Mouse (Mus musculus) adrenal gland, adult (tissue): Measurements from ENCODE around the gene Adamts13.
A peak's percentile ranks its signal among the peaks of the same experiment; 100 is the strongest.

Source experiments
- DNase-seq, 2 experiments: peaks; one replicate each; pipeline ENCODE4 v3.0.0; 2022 to 2023; ENCODE audit warnings: low spot score in 1 of 2; ENCODE audit not compliant: inconsistent age in 2 of 2

The Adamts13 gene

DNA sequence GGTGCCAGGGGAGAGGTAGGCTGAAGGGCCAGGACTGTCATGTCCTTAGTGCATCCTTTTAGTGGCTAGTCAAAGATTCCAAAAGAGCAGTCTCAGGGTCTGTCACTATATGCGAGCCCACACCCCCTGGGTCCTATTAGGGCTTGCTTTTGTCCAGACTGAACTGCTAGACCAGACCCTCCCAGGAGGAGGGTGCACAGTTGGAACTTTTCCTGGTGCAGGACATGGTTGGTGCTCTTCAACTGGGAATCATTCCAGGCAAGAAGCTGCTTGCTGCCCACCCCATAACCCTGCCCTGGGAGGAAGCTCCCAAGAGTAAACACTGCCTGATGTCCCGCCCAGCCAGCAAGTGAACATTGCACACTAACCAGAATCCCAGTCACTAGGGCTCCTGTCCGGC is at the start of gene Adamts13:
Gene Adamts13, plus strand, starts transcription at position 301 of the 400 bp plus-strand sequence.
- DNase-seq: no peak

GRCm38 (mm10) chr2:26927745-26928476 is 45.3 kb upstream of the Adamts13 start:
- peak in 1 of 2 experiments; percentile 45 for DNase-seq

DNA sequence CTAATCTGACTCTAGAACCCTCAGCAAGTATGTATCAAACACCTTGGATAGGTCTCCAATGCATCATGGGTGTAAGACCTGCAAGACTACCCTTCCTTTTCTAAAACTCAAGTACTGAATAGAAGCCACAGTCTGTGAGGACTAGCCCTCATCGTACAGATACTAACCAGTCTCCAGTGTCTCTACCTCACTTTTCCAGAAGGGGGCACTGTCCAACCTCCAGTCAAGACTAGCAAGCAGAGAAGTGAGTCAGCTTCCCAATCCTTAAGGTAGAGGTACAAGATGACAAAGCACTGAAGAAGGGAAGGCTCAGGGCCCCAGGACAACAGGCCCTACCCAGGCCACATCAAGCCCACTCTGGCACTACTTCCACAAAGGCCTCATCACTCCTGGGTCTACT is 42.8 kb upstream of the Adamts13 start:
- peak; percentile 75 to 93 for DNase-seq

DNA sequence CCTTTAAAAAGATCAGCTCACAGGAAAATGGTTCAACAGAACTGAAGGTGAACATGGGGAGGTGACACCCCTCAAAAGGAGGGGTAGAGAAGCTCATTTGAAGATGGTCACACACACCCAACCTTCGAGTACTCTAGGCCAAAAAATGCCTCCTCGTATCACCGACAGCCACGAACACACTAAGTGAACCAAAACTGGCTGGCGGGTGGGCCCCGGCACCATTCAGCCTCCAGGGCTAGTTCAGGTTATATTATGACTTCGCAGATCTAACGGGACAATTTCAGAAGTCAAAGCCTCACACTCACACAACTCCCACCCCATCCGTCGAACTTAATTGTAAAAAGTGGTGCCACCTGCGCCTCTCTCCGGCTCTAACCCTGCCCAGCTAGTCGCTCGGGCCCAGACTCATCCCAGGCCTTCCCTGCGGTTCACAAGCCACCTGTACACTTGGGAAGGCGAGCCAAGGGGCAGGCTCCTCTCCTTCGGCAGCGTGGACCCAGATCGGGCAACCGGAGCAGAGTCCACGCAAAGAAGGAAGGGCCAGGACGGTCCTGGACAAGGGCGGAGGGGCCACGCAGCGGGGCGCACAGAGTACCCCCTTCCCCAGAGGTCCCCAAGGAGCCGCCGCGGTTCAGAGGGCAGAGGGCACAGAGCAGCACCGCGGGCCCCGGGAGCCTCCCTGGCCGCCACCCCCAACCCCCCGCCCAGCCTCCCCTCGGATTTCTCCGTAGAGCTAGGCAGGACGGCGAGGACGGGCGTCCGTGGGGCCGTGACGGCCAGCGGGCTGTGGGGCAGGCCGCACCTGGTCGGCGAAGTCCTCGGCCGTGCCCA is 40.5 kb upstream of the Adamts13 start:
- peak in 1 of 2 experiments; percentile 68 for DNase-seq

DNA sequence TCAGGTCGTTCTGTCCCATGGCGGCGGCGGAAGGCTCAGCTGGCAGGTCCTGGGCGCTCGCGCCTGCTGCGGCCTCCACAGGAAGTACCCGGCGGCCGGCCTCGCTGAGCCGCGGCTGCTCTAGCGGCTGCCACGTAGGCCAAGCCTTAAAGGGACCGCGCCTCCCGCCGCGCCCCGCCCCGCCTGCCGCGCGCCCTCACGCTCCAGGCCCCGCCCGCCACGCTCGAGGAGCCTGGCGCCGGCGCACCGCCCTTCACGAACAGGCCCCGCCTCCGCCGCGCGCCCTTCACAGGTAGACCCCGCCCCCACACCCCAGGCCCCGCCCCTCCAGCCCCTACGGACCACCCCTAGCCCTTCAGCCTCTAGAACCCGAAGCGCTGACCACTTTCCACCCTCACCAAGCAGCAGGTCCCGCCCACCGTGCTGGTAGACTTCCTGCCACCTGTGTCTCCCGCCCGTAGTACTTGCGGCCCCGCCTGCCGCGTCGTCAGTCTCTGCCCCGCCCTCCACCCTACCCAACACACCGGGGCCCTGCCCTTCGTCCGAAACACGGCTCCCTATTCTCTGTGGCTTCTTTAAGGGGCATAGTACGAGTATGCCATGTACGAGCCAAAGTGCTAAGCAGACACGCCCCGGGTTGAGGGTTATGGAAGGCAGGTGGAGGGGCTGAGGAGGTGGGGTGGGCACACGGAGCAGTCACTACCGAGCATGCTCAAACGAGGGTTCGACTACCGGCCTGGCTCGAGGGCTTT is 39.7 kb upstream of the Adamts13 start, which contains the start of the genes Surf4 and Stkld1:
Gene Surf4, minus strand, starts transcription at position 625 of the 752 bp plus-strand sequence.
Gene Stkld1, plus strand, starts transcription at position 744 of the 752 bp plus-strand sequence.
- DNase-seq: peak; percentile 97

DNA sequence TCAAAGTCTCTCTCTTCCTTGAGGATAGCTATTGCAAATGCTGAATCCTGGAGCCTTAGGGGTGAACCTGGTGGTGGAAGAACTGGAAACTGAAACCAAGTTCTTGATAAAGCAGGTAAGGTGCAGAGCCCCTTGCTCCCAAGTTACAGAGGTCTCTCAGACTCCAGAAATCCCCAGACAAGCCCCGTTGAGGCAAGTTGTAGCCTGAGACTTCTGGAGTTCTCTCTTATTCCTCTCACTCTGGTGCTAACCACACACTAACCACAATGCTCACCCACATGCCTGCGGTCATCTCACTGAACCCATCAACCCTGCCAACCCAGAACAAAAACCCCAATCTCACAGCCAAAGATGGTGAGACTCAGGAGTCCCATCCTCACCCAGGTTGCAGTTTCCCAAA is 37.9 kb upstream of the Adamts13 start:
- peak in 1 of 2 experiments; percentile 38 for DNase-seq

DNA sequence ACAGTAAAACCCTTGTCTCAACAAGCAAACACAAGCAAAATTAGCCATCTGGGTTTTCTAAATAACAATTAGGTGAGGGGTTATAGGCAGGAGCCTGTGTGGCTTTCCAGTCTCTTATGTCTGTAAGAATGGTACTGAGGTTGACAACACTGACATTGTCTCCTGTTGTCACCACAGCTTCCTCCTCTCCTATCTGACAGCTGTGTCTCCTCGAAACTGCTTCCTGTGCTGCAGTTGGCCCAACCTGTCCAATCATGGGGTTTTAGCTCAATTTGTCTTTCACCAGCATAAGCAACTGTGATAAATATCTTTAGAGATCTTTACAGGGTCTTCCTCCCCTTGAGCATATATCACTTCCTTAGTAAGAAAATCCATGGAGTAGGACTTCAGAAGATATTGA is 36.8 kb upstream of the Adamts13 start:
- DNase-seq: peak in 1 of 2 experiments; percentile 66

DNA sequence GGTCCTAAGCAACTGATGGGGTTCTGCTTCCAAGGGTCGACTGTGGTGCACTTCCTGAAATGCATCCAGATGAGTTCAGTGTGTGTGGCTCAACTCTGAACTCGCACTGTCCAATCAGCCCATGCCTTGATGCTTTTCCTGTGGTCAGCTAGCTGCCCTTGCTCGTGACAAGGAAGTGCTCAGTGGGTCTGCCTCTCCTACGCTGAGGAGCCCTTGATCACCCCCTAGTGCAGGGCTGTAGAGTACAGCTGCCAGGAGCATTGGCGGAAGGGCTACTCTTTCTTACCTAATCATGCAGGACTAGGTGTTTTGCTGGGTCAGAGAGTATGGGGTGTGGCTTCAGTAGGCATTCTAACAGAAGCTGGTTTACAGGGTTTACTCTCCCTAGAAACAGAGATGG is 31.7 kb upstream of the Adamts13 start:
- DNase-seq: no peak

DNA sequence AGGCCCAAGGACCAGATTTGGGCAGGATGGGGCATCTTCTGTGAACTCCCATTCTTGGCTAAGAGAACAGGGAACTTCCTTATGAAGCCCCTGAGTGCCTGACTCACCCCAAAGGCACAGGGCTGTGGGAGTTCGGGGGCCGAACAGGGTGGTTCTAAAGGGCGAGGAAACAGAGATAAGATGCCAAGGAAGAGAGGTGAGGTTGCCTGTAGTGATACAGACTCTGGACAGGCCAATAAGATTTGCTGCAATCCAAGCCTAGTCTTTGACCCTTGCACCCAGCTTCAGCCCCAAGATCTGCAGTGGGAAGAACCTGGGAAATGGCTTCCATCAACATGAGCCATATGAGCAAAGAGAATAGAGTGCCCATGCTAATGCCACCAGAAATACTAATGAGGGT is 30.0 kb upstream of the Adamts13 start:
- DNase-seq: no peak

DNA sequence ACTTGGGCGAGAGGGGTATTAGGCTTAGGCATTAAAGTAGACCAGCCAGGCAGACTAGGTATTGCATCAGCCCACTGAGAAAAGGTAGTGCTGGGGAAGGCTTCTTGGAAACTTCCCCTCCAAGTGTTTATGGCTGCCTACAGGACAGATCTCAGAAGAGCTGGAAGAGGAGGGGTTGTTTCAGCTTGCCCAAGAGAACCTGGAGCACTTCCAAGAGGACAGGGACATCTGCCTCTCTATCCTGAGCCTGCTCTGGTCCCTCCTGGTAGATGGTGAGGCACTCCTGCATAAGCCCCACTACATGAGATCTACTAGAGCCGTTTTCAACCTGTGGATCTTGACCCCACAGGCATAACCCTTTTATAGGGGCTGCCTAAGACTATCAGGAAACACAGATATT is 22.8 kb upstream of the Adamts13 start:
- DNase-seq: no peak

GRCm38 (mm10) chr2:26951346-26951905 is 21.8 kb upstream of the Adamts13 start:
- peak in 1 of 2 experiments; percentile 71 for DNase-seq

DNA sequence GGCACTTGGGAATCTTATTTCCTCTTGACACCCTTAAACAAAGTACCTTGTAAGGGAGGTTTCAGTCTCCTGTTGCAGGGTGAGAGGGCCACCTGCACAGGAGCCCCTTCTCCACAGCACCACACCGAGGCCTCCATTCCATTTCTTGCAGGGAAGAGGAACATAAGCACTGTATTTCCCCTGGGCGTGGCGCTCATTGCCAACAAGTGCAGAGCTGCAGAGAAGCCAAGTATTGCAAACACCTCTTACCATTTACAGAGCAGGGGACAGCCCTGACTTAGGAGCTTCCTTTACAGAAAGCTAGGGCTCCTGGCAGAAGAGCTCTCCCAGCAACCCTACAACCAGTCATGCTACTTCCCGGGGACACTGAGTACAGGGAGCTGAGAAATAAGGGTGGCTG is 21.0 kb upstream of the Adamts13 start:
- DNase-seq: no peak

GRCm38 (mm10) chr2:26952866-26953265 is 20.4 kb upstream of the Adamts13 start:
- no peak for DNase-seq

DNA sequence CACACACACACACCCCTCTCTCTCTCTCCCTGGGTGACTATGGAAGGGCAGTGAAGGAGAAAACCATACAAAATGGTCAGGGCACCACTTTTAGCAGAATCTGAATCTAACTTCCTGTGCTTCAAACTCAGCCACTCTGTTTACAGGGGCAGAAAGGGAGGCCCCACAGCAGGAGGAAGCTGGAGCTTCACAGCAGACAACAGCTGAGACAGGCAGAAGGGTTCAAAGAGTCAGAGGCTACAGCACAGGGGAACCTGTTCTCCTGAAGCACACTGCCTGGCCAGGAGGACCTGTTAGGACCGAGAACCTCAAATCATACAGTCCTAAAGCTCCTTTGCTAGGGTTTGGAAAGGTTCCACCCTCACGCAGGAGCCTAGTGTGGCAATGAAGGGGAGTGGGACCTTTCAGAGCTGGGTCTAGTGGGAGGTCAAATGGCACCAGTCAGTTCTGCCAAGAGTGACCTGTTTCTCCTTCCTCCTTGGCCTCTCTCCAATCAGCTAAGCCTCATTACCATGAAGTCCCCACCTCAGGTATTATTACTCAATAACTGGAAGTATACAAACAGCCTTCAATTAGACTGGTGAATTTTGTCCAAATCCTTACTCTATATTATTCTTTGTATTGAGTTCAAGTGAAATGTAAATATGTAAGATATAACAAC is 18.4 kb upstream of the Adamts13 start:
- DNase-seq: no peak

GRCm38 (mm10) chr2:26956811-26957487 is 16.3 kb upstream of the Adamts13 start:
- DNase-seq: no peak

- no peak for DNase-seq
Measured at GRCm38 (mm10) chr2:26957488-26957859, 15.7 kb upstream of the Adamts13 start.

GRCm38 (mm10) chr2:26960756-26961155 is 12.5 kb upstream of the Adamts13 start:
- no peak for DNase-seq

GRCm38 (mm10) chr2:26963923-26964723 is 9.1 kb upstream of the Adamts13 start, which contains the start of gene Rexo4:
TSS of gene Rexo4 (minus strand) at chr2:26964386.
- DNase-seq: peak; percentile 94 to 99
